Mouse (Mus musculus) lung, embryonic 14.5 days (tissue): ENCODE results near the gene Nrp2. TPM values are rescaled to one million over a fixed set of nuclear protein-coding genes. Genes with fewer than 3 reads are reported as not detected.
A peak's percentile ranks its signal among the peaks of the same experiment; 100 is the strongest.

Source experiments
- ATAC-seq: fragments of 200-750 bp; cut with Nextera tagmentation; 2 replicates; pipeline ENCODE4 v1.8.0; 2017; ENCODE audit warnings: mild to moderate bottlenecking, moderate TSS enrichment, moderate library complexity; ENCODE audit not compliant: insufficient read depth
- DNase-seq: peaks from one replicate; pipeline ENCODE4 v3.0.0-alpha.2; 2015
- H3K27ac ChIP-seq: fragments of 300-500 bp; sonication (generic); 2 replicates; pipeline ENCODE4 v1.5.1; 2014; ENCODE audit warnings: low read depth, mild to moderate bottlenecking, moderate library complexity
- H3K27me3 ChIP-seq: fragments of 300-500 bp; sonication (generic); 2 replicates; pipeline ENCODE4 v1.6.1; 2014; ENCODE audit warnings: low read length, control low read depth; ENCODE audit not compliant: insufficient read depth
- H3K36me3 ChIP-seq: fragments of 300-500 bp; sonication (generic); 2 replicates; pipeline ENCODE4 v1.6.1; 2014; ENCODE audit warnings: control low read depth; ENCODE audit not compliant: insufficient read depth
- H3K4me1 ChIP-seq: fragments of 300-500 bp; sonication (generic); 2 replicates; pipeline ENCODE4 v1.6.1; 2014; ENCODE audit warnings: antibody characterized with exemption, control low read depth; ENCODE audit not compliant: insufficient read depth
- H3K4me2 ChIP-seq: fragments of 300-500 bp; sonication (generic); 2 replicates; pipeline ENCODE4 v1.6.1; 2014; ENCODE audit warnings: mild to moderate bottlenecking
- H3K4me3 ChIP-seq: fragments of 300-500 bp; sonication (generic); 2 replicates; pipeline ENCODE4 v1.5.1; 2014; ENCODE audit warnings: low read depth, low read length
- H3K9ac ChIP-seq: fragments of 300-500 bp; sonication (generic); 2 replicates; pipeline ENCODE4 v1.6.1; 2014
- H3K9me3 ChIP-seq: fragments of 300-500 bp; sonication (generic); 2 replicates; pipeline ENCODE4 v1.6.1; 2016; ENCODE audit warnings: low read depth, low read length, control low read depth
- CTCF ChIP-seq: IDR thresholded peaks from 2 replicates; pipeline ENCODE4 v1.5.1; 2016; ENCODE audit warnings: antibody characterized with exemption, low read depth
- WGBS: fragments of 180-500 bp; shearing (Covaris S2); extraction: QIAGEN DNeasy Blood & Tissue Kit; methylation state at CpG from one replicate; pipeline ENCODE4 v1.1.7; 2014; 5-methylcytosine and 5-hydroxymethylcytosine counted together
- polyA plus RNA-seq: library from polyadenylated mRNA; unstranded; fragments of >200 nt; fragmentation: Nextera tagmentation; extraction: Ambion mirVana; gene quantifications from 2 replicates; pipeline ENCODE4 v1.2.1, GENCODE M21; 2014

Nrp2 gene
- polyA plus RNA-seq, 1 experiment from 2014 or later = 10.8 TPM

DNA sequence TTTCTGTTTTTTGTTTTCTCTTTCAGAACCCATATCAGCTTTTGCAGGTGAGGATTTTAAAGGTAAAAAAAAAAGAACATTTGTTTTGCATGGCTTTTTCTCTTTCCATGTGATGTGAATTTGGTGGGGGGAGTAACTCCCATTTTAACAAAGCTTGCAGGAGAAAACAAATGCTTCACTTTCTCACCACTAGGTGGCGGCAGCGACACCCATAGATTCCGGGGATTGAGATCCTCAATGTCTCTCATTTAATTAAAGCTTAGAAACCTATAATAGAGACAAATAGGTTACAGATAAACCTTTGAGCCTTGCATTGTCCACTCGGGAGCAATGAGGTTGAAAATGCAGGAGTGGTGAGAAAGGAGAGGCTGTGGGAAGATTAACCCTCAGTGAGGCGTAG is 83.2 kb downstream of the Nrp2 start:
- Histone ChIP-seq H3K4me2 (no peak overlapping the region), H3K9me3 (no peaks in the 10 kb centered on the region), H3K36me3 (peaks cover 10% of the 10 kb centered on the region; the same call in 1 of the 2 replicates), H3K4me3 (no peak overlapping the region), H3K27me3 (no peaks in the 10 kb centered on the region), H3K9ac (no peak overlapping the region), H3K27ac (no peak overlapping the region), H3K4me1 (no peaks in the 10 kb centered on the region)
- peak; percentile 84 for TF ChIP-seq CTCF
- DNase-seq (peak; percentile 93), ATAC-seq (no peak)
- 21% methylated on average over 5 of the region's 5 CpGs for WGBS

DNA sequence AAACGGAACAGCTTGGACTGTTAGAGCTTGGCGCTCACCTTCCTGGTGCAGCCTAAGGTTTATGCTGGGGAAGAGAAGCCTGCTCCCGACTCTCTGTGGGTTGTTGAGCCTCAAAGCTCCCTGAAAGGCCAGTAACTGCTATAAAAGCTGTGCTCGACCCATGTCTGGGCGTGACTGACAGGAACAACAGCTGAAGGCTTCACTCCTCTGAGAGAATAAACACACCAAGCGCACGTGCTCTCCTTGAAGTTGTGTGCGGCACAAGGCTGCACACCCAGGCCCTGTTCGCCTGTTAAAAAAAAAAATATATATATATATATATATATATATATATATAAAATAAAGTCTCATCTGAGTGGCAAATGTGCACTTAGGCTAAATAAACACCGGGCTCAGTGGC is 84.5 kb downstream of the Nrp2 start:
- no peaks in the 10 kb centered on the region for H3K9me3 ChIP-seq
- H3K4me1 ChIP-seq = no peaks in the 10 kb centered on the region
- H3K27ac ChIP-seq = no peak overlapping the region
- DNase-seq (no peak), ATAC-seq (no peak)
- no peak overlapping the region for H3K9ac ChIP-seq
- H3K4me2 ChIP-seq = no peak overlapping the region
- no peak for TF ChIP-seq CTCF
- H3K27me3 ChIP-seq = no peaks in the 10 kb centered on the region
- 69% methylated on average over 10 of the region's 10 CpGs for WGBS
- no peak overlapping the region for H3K4me3 ChIP-seq
- peaks cover 10% of the 10 kb centered on the region; the same call in 1 of the 2 replicates for H3K36me3 ChIP-seq

GRCm38 (mm10) chr1:62794223-62794895 is 91.3 kb downstream of the Nrp2 start:
- DNase-seq = peak; percentile 78
- no peaks in the 10 kb centered on the region for H3K36me3 ChIP-seq
- no peaks in the 10 kb centered on the region for H3K9me3 ChIP-seq
- peak; percentile 26; the same call in 1 of the 2 replicates for ATAC-seq
- no peak overlapping the region for H3K4me3 ChIP-seq
- H3K4me1 ChIP-seq = peaks cover 12% of the 10 kb centered on the region; the same call in 1 of the 2 replicates
- no peak for TF ChIP-seq CTCF
- WGBS = 31% methylated on average over 19 of the region's 19 CpGs
- H3K4me2 ChIP-seq = peak overlapping the region; percentile 4; the same call in 1 of the 2 replicates
- no peaks in the 10 kb centered on the region for H3K27me3 ChIP-seq
- H3K27ac ChIP-seq = no peak overlapping the region
- H3K9ac ChIP-seq = no peak overlapping the region

- H3K36me3 ChIP-seq = no peaks in the 10 kb centered on the region
- H3K27ac ChIP-seq = no peak overlapping the region
- no peak overlapping the region for H3K9ac ChIP-seq
- WGBS = 43% methylated on average over 2 of the region's 2 CpGs
- no peaks in the 10 kb centered on the region for H3K27me3 ChIP-seq
- 0 out of 2 replicates have a peak overlapping the region, but pooled peaks have one; percentile 4 for H3K4me2 ChIP-seq
- DNase-seq = peak; percentile 39
- H3K4me3 ChIP-seq = no peak overlapping the region
- peaks cover 12% of the 10 kb centered on the region; the same call in 1 of the 2 replicates for H3K4me1 ChIP-seq
- ATAC-seq = no peak
- no peaks in the 10 kb centered on the region for H3K9me3 ChIP-seq
- no peak for TF ChIP-seq CTCF
Observed at GRCm38 (mm10) chr1:62794896-62795255, 91.8 kb downstream of the Nrp2 start.

DNA sequence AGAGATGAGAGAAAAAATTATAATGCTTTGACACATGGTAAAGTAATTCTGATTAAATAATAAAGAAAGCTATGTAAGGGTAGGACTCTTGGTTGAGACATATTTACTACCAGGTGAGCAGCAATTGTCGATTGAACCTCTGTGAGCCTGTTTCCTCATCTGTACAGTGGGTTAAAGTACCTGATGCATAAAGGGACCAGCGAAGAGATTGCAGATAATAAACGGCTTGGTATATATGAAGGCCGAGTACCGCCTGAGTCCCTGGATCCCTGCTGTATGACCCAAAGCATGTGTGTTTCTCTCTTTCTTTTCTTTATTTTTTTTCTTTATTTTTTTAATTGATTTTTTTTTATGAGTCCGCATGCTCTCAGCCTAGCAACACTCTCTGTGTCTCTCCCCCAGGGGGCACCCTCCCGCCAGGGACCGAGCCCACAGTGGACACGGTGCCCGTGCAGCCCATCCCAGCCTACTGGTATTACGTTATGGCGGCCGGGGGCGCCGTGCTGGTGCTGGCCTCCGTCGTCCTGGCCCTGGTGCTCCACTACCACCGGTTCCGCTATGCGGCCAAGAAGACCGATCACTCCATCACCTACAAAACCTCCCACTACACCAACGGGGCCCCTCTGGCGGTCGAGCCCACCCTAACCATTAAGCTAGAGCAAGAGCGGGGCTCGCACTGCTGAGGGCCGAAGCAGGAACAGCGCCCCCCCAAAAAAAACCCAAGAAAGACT is 92.4 kb downstream of the Nrp2 start:
- Histone ChIP-seq H3K9ac (0 out of 2 replicates have a peak overlapping the region, but pooled peaks have one; percentile 34), H3K27ac (peak overlapping the region; percentile 61)
- peak; percentile 77 for TF ChIP-seq CTCF

DNA sequence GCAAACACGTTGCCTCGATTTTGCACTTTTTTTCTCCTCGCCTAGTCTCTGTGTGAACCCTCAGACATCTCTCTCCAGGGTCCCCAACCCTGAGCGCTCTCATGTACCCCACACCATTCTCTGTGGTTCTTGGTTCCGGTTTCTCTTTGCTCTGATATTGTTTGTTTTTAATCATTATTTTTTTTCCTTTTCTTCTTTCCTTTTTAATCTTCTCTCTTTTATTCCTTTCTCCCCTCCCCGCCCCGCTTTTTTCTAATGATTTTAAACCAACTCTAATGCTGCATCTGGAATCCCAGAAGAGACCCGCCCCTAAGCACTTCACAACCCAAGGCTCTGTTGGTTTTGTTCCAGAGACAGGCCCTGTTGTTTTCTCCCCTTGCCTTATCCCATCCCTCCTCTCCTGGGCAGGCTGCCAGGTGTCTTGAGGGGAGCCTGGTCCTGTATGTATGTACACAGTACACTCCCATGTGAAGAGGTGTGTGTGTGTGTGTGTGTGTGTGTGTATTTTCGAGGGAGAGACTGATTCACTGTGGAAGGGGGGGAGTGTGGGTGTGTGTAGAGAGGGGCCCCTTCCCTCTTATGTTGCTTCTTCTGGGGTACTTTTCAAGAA is 93.1 kb downstream of the Nrp2 start:
- peak; percentile 91 for DNase-seq
- Histone ChIP-seq H3K4me3 (peak overlapping the region; percentile 30), H3K9ac (0 out of 2 replicates have a peak overlapping the region, but pooled peaks have one; percentile 34), H3K27me3 (no peaks in the 10 kb centered on the region), H3K4me1 (peaks cover 12% of the 10 kb centered on the region; the same call in 1 of the 2 replicates), H3K36me3 (no peaks in the 10 kb centered on the region), H3K4me2 (peak overlapping the region; percentile 62), H3K27ac (peak overlapping the region; percentile 61), H3K9me3 (no peaks in the 10 kb centered on the region)
- WGBS = 38% methylated on average over 9 of the region's 9 CpGs
- no peak for TF ChIP-seq CTCF
- ATAC-seq = peak; percentile 86

More for the DNA sequence above, 92.4 kb downstream of the Nrp2 start:
- DNase-seq (peak; percentile 87), ATAC-seq (peak; percentile 90)
- Histone ChIP-seq H3K36me3 (no peaks in the 10 kb centered on the region), H3K9me3 (no peaks in the 10 kb centered on the region), H3K4me1 (peaks cover 12% of the 10 kb centered on the region; the same call in 1 of the 2 replicates), H3K27me3 (no peaks in the 10 kb centered on the region), H3K4me3 (peak overlapping the region; percentile 30), H3K4me2 (peak overlapping the region; percentile 62)
- WGBS = 22% methylated on average over 28 of the region's 28 CpGs

DNA sequence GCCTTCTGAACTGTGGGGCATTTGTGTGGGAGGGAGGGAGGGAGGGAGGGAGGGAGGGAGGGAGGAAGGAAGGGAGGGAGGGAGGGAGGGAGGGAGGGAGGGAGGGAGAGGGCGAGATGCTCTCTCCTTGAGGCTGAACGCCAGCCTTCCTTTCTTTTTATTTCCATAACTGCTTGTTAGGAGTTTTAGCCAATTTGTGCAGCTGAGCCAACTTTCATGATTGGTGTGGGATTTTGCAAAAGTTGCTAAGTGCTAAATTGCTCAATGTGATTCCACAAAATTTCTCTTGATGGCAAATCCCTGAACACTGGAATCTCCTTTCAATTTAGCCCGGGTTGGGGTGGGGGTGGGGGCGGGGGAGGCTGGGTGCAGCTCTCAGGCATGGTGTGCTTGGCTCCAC is 96.3 kb downstream of the Nrp2 start:
- 43% methylated on average over 4 of the region's 4 CpGs for WGBS
- H3K27ac ChIP-seq = 0 out of 2 replicates have a peak overlapping the region, but pooled peaks have one; percentile 24
- no peak for ATAC-seq

More for the DNA sequence above, 96.3 kb downstream of the Nrp2 start:
- no peak overlapping the region for H3K4me3 ChIP-seq
- H3K9ac ChIP-seq = no peak overlapping the region
- H3K4me1 ChIP-seq = peaks cover 9% of the 10 kb centered on the region; the same call in 1 of the 2 replicates
- peak; percentile 59 for DNase-seq
- H3K9me3 ChIP-seq = no peaks in the 10 kb centered on the region
- no peaks in the 10 kb centered on the region for H3K36me3 ChIP-seq
- H3K4me2 ChIP-seq = no peak overlapping the region
- TF ChIP-seq CTCF = no peak
- H3K27me3 ChIP-seq = no peaks in the 10 kb centered on the region
